Mouse (Mus musculus) T-helper 1 cell (primary cell): Measurements from ENCODE around the gene Fastkd3.

Experiments used
- in situ Hi-C: fragments of 300-600 bp; cut with MboI, MseI; formaldehyde crosslinking; loops from one replicate; pipeline ENCODE4 v1.15.1; 2025; ENCODE audit warnings: high pct_unique_total_duplicates

Fastkd3 gene

GRCm38 (mm10) chr13:68603085-68603484 lies 21.1 kb downstream of the Fastkd3 start:
- in situ Hi-C loops, result no loop called here

GRCm38 (mm10) chr13:68605689-68606126 lies 23.7 kb downstream of the Fastkd3 start:
- in situ Hi-C loops, result no loop called here

- in situ Hi-C loops, result no loop called here
These were observed 25.8 kb downstream of the Fastkd3 start for GRCm38 (mm10) chr13:68607652-68608405.

GRCm38 (mm10) chr13:68622792-68623191 lies 40.8 kb downstream of the Fastkd3 start:
- in situ Hi-C loops, result no loop called here

- in situ Hi-C loops, result no loop called here
These were observed 45.0 kb downstream of the Fastkd3 start for GRCm38 (mm10) chr13:68627041-68627440.
